Mouse (Mus musculus): ENCODE measurements around the gene Snta1.

GRCm38 (mm10) chr2:154426188-154426904 lies 18.4 kb upstream of the Snta1 start:
- TF ChIP-seq POLR2A (IDR thresholded peaks at IDR 0.05; ENCODE audit: control insufficient read depth, low read depth, low read length) (peak; percentile 68), CTCF (IDR thresholded peaks at IDR 0.05; ENCODE audit: control insufficient read depth, insufficient read depth, insufficient replicate concordance, low read depth, low read length) (no peak)

All from testis, adult 2 months (tissue).